Mouse (Mus musculus) C2C12 (cell line): ENCODE data around the gene Zfp655.

Experiments used
- CEBPB ChIP-seq: IDR thresholded peaks from one replicate; pipeline ENCODE4 v1.6.1; 2011; ENCODE audit warnings: low read depth, mild to moderate bottlenecking, control low read depth, moderate library complexity
- CTCF ChIP-seq: IDR thresholded peaks from one replicate; pipeline ENCODE4 v1.5.1; 2011; ENCODE audit not compliant: control insufficient read depth, insufficient read depth, insufficient read length
- FOSL1 ChIP-seq: IDR thresholded peaks from one replicate; pipeline ENCODE4 v1.8.0; 2011; ENCODE audit warnings: mild to moderate bottlenecking, low read length; ENCODE audit not compliant: poor library complexity, insufficient read depth, severe bottlenecking
- MAX ChIP-seq: IDR thresholded peaks from one replicate; pipeline ENCODE4 v1.6.1; 2011; ENCODE audit warnings: mild to moderate bottlenecking, control low read depth
- MYOD1 ChIP-seq: IDR thresholded peaks from one replicate; pipeline ENCODE4 v1.6.1; 2011; ENCODE audit warnings: low read depth; ENCODE audit not compliant: control insufficient read depth, insufficient read length
- MYOG ChIP-seq: IDR thresholded peaks from one replicate; pipeline ENCODE4 v1.6.1; 2011; ENCODE audit not compliant: control insufficient read depth, insufficient read length; ENCODE audit errors: extremely low read depth
- USF1 ChIP-seq: IDR thresholded peaks from one replicate; pipeline ENCODE4 v1.6.1; 2011; ENCODE audit warnings: low read depth, mild to moderate bottlenecking, control low read depth, moderate library complexity

DNA sequence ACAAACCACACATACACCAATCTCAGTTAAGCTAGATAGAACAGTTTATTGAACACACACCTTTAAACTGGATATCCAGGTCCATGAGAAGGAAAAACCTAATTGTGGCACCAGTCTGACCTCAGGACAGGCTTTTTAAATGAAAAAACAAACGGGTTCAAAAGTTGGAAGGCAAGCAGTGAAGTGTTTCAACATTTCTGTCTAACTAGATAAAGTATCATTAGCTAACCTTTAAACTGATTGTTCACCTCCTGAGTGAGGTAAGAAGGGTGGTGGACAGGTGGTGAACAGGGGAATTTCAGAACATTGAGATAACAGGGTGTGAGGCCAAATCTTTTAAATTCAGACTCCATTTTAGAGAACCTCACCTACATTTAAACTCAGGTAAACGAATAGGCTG lies 5.1 kb upstream of the Zfp655 start:
- no peak for TF ChIP-seq CEBPB
- TF ChIP-seq USF1 = no peak
- TF ChIP-seq CTCF = no peak
- no peak for TF ChIP-seq MYOD1
- TF ChIP-seq MAX = no peak
- no peak for TF ChIP-seq MYOG
- no peak for TF ChIP-seq FOSL1
